Mouse (Mus musculus) cerebellum, adult 2 months (tissue): Measurements from ENCODE around the gene Bax. TPM values are rescaled to one million over a fixed set of nuclear protein-coding genes. Genes with fewer than 3 reads are reported as not detected.
"Not testable (repeated sequence)": the region's sequence is repeated elsewhere in the genome, so short reads cannot be mapped to it uniquely, and the experiment has no call there.

Experiments
- DNase-seq, 2 experiments: peaks; one replicate each; pipeline ENCODE4 v3.0.0; 2021
- H3K27ac ChIP-seq: fragments of 200-500 bp; 2 replicates; pipeline ENCODE4 v1.5.1; 2012; ENCODE audit warnings: low read length, control low read depth, inconsistent platforms; ENCODE audit not compliant: insufficient read depth
- H3K27me3 ChIP-seq: fragments of 200-500 bp; 2 replicates; pipeline ENCODE4 v1.6.1; 2012; ENCODE audit warnings: inconsistent platforms, mild to moderate bottlenecking, low read length, moderate library complexity; ENCODE audit not compliant: control insufficient read depth, insufficient read depth
- H3K4me1 ChIP-seq: fragments of 200-500 bp; 2 replicates; pipeline ENCODE4 v1.6.1; 2011; ENCODE audit warnings: low read length; ENCODE audit not compliant: control insufficient read depth, insufficient read depth
- H3K4me3 ChIP-seq: fragments of 200-500 bp; replicated peaks from 2 replicates; pipeline ENCODE3; 2011; ENCODE audit warnings: mild to moderate bottlenecking, low read depth, low read length, control low read depth; ENCODE audit not compliant: insufficient read depth
- CTCF ChIP-seq: fragments of 200-500 bp; IDR thresholded peaks from 2 replicates; pipeline ENCODE4 v1.5.1; 2011; ENCODE audit warnings: low read depth, mild to moderate bottlenecking, control low read depth, low read length, moderate library complexity, borderline replicate concordance; ENCODE audit not compliant: insufficient read depth
- POLR2A ChIP-seq: fragments of 200-500 bp; IDR thresholded peaks from 2 replicates; pipeline ENCODE4 v1.6.1; 2011; ENCODE audit warnings: low read length, control low read depth, borderline replicate concordance; ENCODE audit not compliant: insufficient read depth
- WGBS: fragments of 180-500 bp; shearing (Covaris S2); methylation state at CpG from one replicate; pipeline ENCODE4 v1.1.7; 2018; 5-methylcytosine and 5-hydroxymethylcytosine counted together
- polyA plus RNA-seq: library from polyadenylated mRNA; depleted of rRNA; stranded (reverse); fragments of >200 nt; gene quantifications from 2 replicates; pipeline ENCODE4 v1.2.3, GENCODE M21; 2012

Gene Bax
- polyA plus RNA-seq, 1 experiment = 103 TPM

DNA sequence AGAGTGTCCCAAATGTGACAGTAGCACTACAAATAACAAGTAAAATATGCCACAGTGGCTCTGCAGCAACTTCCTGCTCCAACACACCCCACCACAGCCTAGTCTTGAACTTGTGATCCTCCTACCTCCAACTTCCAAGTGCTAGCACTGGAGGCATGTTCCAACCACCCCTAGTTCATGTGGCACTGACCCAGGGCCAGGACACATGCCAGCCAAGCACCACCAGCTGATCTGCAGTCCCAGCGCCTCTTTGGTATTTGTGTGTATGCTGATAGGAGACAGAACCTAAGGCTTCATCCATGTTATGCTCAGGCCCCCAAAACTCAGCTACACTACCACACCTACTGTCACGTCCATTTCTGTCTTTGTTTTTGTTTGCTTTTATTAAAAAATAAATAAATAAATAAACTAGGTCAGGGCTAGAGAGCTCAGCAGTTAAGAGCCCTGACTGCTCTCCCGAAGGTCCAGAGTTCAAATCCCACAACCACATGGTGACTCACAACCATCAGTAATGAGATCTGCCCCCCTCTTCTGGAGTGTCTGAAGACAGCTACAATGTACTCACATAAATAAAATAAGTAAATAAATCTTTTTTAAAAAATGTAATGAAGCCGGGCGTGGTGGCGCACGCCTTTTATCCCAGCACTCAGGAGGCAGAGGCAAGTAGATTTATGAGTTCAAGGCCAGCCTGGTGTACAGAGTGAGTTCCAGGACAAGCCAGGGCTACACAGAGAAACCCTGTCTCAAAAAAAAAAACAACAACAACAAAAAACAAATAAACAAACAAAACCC, 2.5 kb downstream of the Bax start:
- H3K4me1 ChIP-seq = peaks cover 4% of the 10 kb centered on the region; the same call in 1 of the 2 replicates
- WGBS = 86% methylated on average over 7 of the region's 7 CpGs
- no peak for TF ChIP-seq POLR2A
- no peak for TF ChIP-seq CTCF
- no peak overlapping the region for H3K4me3 ChIP-seq
- H3K27me3 ChIP-seq = no peaks in the 10 kb centered on the region
- no peak overlapping the region for H3K27ac ChIP-seq
- DNase-seq = peak in 1 of 2 experiments; percentile 40

DNA sequence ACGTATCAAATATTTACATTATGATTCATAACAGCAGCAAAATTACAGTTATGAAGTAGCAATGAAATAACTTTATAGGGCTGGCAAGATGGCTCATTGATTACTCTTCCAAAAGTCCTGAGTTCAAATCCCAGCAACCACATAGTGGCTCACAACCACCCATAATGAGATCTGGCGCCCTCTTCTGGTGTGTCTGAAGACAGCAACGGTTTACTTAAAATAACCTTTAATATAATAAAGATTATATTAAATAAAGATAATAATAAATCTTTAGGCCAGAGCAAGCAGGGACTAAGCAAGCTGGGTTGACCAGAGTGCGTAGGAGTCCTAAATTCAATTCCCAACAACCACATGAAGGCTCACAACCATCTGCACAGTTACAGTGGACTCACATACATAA, 3.8 kb downstream of the Bax start:
- 76% methylated on average over 4 of the region's 4 CpGs for WGBS
- not testable (repeated sequence) for DNase-seq, H3K4me1 ChIP-seq, H3K27ac ChIP-seq, H3K4me3 ChIP-seq, H3K27me3 ChIP-seq

DNA sequence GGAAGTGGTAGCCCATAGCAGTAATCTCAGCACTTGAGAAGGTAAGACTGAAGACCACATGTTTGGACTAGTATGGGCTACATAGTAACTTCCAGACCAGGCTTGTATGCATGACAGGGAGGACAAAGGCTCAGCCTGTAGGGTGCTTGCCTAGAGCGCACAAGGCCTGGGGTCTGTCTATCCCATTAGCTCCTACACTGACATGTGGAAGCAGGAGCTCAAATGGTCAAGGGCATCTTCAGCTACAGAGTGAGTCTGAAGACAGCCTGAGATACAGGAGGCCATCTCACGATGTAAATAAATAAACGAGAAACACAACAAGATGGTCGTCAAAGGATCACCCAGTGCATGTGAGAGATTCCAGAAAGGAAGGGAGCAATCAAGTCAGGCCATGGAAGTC, 4.4 kb downstream of the Bax start:
- H3K27ac ChIP-seq = no peak overlapping the region
- no peak for DNase-seq
- WGBS = 83% methylated on average over 4 of the region's 4 CpGs
- H3K27me3 ChIP-seq = no peaks in the 10 kb centered on the region
- TF ChIP-seq POLR2A = no peak
- TF ChIP-seq CTCF = no peak
- peaks cover 7% of the 10 kb centered on the region for H3K4me1 ChIP-seq
- no peak overlapping the region for H3K4me3 ChIP-seq

DNA sequence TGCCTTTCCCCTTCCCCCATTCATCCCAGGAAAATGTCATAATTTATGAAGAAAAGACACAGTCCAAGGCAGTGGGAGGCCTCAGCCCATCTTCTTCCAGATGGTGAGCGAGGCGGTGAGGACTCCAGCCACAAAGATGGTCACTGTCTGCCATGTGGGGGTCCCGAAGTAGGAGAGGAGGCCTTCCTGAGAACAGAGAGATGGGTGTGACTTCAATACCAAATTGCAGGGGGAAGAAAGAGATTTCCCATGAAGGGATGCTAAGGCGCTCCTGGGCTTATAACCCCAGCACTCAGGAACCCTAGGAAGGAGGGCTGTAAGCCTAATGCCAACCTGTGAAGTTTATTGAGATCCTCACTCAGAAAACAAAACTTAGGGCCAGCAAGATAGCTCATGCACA, 4.9 kb downstream of the Bax start:
- no peak overlapping the region for H3K4me3 ChIP-seq
- H3K4me1 ChIP-seq = peaks cover 11% of the 10 kb centered on the region
- DNase-seq = no peak
- no peak overlapping the region for H3K27ac ChIP-seq
- TF ChIP-seq CTCF = no peak
- no peak for TF ChIP-seq POLR2A
- H3K27me3 ChIP-seq = no peaks in the 10 kb centered on the region
- WGBS = 66% methylated on average over 4 of the region's 4 CpGs

DNA sequence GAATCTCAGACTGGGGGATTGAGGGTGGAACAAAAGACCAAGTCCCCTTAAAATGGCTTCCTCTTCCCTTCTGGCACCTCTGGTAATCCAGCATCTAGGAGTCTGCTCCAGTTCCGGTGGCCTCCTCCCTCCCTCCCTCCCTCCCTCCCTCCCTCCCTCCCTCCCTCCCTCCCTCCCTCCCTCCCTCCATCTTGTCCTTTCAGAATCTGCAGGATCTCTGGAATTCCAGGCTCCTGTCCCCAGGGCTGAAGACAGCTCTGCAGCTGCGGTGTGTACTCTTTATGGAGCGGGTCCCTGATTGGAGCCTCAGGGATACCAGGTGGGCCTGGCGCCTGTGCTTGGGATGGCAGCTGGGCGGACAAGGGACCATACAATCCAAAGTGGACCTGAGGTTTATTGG, 5.4 kb downstream of the Bax start:
- TF ChIP-seq POLR2A (0 out of 2 replicates have a peak, but pooled peaks have one; percentile 10), CTCF (no peak)
- H3K4me3 ChIP-seq = no peak overlapping the region
- no peaks in the 10 kb centered on the region for H3K27me3 ChIP-seq
- DNase-seq = no peak
- 61% methylated on average over 5 of the region's 5 CpGs for WGBS
- peak overlapping the region; percentile 89; the same call in 1 of the 2 replicates for H3K27ac ChIP-seq
- H3K4me1 ChIP-seq = peaks cover 11% of the 10 kb centered on the region

DNA sequence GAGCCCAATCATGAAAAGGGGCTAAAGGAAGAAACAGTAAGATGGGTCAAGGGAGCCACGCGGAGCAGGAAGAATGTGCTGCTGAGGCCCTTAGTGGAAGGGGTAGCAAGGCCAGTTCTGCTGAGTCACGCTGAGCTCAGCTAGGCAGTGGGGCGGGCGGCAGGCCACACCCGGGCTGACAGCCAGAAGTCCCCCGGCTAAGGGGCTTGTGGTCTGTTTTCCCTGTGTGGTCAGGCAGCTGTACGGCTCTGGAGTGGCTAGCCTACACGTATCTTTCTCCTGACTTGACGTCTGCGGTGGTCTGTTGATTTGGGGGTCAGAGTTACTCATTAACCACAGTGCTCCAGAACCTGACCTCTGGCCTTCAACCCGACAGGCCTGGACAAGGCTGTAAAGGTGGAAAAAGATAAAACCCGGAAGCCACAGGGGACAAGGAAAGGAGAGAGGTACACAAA, 5.8 kb downstream of the Bax start:
- Histone ChIP-seq H3K27ac (peak overlapping the region; percentile 89), H3K4me3 (no peak overlapping the region), H3K4me1 (peaks cover 11% of the 10 kb centered on the region), H3K27me3 (no peaks in the 10 kb centered on the region)
- WGBS = 26% methylated on average over 13 of the region's 13 CpGs
- no peak for TF ChIP-seq POLR2A
- TF ChIP-seq CTCF = no peak
- peak; percentile 47 to 48 for DNase-seq

DNA sequence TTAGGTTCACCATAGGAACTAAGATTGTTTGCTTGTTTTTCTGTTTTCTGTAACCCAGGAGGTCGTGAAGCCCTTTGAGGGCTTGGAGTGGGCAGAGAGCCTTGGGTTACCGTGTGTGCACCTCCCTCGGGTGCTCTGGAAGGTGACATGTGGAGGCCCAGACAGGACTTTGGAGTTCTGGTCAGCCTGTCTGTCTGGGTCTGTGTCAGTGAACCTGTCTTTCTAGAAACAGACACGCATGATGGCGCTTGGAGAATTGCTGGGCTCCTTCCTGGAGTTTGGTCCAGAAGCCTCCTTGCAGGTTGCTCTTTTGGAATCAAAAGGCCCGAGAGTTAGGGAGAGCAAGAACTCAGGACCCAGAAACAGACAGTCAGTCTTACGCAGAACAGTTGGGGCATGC, 6.3 kb downstream of the Bax start:
- DNase-seq = no peak
- Histone ChIP-seq H3K27me3 (no peaks in the 10 kb centered on the region), H3K4me1 (peaks cover 11% of the 10 kb centered on the region), H3K27ac (peak overlapping the region; percentile 89), H3K4me3 (peak overlapping the region; percentile 27)
- WGBS = 58% methylated on average over 7 of the region's 7 CpGs
- no peak for TF ChIP-seq CTCF
- no peak for TF ChIP-seq POLR2A

DNA sequence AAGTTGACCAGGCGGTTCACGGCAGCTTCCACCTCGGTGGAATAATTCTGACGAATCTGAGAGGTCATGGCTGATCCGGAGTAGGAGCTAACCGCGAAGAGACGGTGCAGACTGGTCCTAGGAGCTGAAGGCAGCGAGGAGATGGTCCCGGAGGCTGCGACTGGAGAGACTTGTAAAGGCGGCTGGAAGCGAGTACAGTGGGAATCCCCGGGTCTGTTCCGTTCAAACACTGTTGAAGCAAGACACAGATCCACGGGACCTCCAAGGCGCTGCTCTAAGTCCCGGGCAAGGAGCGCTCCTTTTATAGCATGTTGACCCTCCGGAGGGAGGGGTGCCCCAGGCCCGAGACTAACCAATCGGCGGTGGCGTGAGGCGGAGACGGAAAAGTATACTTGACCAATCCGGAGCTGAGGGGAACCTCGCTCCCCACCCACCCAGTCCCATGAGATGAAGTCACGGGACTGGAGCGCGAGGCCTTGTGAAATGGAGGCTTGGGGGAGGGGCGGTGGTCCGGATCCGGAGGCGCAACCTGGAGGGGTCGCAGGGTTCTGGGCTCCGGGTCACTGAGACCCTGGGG, 7.0 kb downstream of the Bax start, which contains the start of gene Ftl1:
Gene Ftl1 (minus strand): TSS at position 321 of the 577 bp plus-strand sequence.
- peak within 1 kb of the TSS; percentile 96 for H3K4me3 ChIP-seq
- TF ChIP-seq POLR2A = peak; percentile 94; the same call in 1 of the 2 replicates

More for the DNA sequence above, 7.0 kb downstream of the Bax start, which contains the start of gene Ftl1:
- H3K27me3 ChIP-seq = not testable (repeated sequence)
- peak; percentile 95 to 99 for DNase-seq
- WGBS = under 1% methylated on average over 37 of the region's 37 CpGs
- H3K4me1 ChIP-seq = peaks cover 11% of the 10 kb centered on the region
- peak within 1 kb of the TSS; percentile 89 for H3K27ac ChIP-seq
